Comparison of ENCODE assay signal across 9 mouse cellular contexts in the genomic region with DNA sequence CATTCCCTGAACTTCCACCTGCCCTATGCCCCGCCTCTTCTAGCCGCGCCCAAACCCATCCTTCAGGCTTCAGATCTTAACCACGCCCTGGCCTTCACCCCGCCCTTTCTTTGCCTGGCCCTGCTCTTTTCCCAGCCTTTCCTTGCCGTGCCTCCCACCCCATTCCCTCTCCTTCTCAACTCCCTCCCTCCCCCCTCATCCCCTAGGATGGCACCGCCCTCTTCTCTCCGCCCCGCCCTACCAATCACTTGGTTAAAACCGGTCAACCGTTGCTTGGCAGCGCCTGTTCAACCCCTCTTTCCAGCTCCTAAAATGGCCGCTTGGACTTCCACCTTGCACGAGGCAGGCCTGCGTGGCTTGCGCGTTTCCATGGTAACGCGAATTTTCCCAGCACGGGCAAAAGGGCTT. TPM values are rescaled to one million over a fixed set of nuclear protein-coding genes. Genes with fewer than 3 reads are reported as not detected.
DNase-seq lines count a peak whose midpoint lies in the region; ATAC-seq and TF ChIP-seq lines count a peak whose summit lies in the region.
"Had no signal": no experiment of that assay in that cellular context is flagged by ENCODE, and none has a peak within 500 bp of the region (broad histone marks: within the 10 kb centered on the region; RNA-seq: fewer than 3 reads in every experiment).

A gene (minus strand): TSS at position 361 of the 408 bp plus-strand sequence.

- 13% methylated on average over 20 of the region's 20 CpGs for WGBS in kidney, adult 2 months
- WGBS in embryonic facial prominence, embryonic 15.5 days = 3% methylated on average over 20 of the region's 20 CpGs
- 2% methylated on average over 20 of the region's 20 CpGs for WGBS in neural tube, embryonic 11.5 days

- no peak within 1 kb of the TSS for H3K9ac ChIP-seq in embryonic facial prominence, embryonic 15.5 days
- no peak within 1 kb of the TSS for H3K9ac ChIP-seq in neural tube, embryonic 11.5 days (ENCODE audit: low read length)

- H3K27me3 ChIP-seq in kidney, adult 2 months (replicated peaks; ENCODE audit: control insufficient read depth, insufficient read depth, low read length) = no peaks in the 10 kb centered on the region
- no peaks in the 10 kb centered on the region for H3K27me3 ChIP-seq in embryonic facial prominence, embryonic 15.5 days
- H3K27me3 ChIP-seq in neural tube, embryonic 11.5 days (ENCODE audit: control insufficient read depth, insufficient read depth, low read length) = peaks cover 7% of the 10 kb centered on the region
- H3K27me3 ChIP-seq: Patski had no signal

- ATAC-seq in embryonic facial prominence, embryonic 15.5 days (ENCODE audit: insufficient number of reproducible peaks, low FRiP score, low TSS enrichment, low read depth) = peak; percentile 36
- ATAC-seq in neural tube, embryonic 11.5 days (ENCODE audit: insufficient read depth, low FRiP score, low TSS enrichment) = peak; percentile 74; the same call in 1 of the 2 replicates
- ATAC-seq: Patski had no signal

- no peaks in the 10 kb centered on the region for H3K4me1 ChIP-seq in kidney, adult 2 months (ENCODE audit: control insufficient read depth, insufficient read depth, low read length)
- peaks cover 18% of the 10 kb centered on the region for H3K4me1 ChIP-seq in embryonic facial prominence, embryonic 15.5 days
- no peaks in the 10 kb centered on the region for H3K4me1 ChIP-seq in neural tube, embryonic 11.5 days (ENCODE audit: control insufficient read depth, insufficient read depth, low read length)

- H3K27ac ChIP-seq in kidney, adult 2 months (ENCODE audit: insufficient read depth, low read depth, low read length) = no peak within 1 kb of the TSS
- no peak within 1 kb of the TSS for H3K27ac ChIP-seq in embryonic facial prominence, embryonic 15.5 days (replicated peaks)
- no peak within 1 kb of the TSS for H3K27ac ChIP-seq in neural tube, embryonic 11.5 days (ENCODE audit: low read depth, low read length)

- no peaks in the 10 kb centered on the region for H3K36me3 ChIP-seq in kidney, adult 2 months (ENCODE audit: control insufficient read depth, insufficient read depth, low read length)
- H3K36me3 ChIP-seq in embryonic facial prominence, embryonic 15.5 days = no peaks in the 10 kb centered on the region
- no peaks in the 10 kb centered on the region for H3K36me3 ChIP-seq in neural tube, embryonic 11.5 days (ENCODE audit: control insufficient read depth, insufficient read depth, low read length)

- no peak for TF ChIP-seq POLR2A in kidney, adult 2 months (IDR thresholded peaks at IDR 0.05; ENCODE audit: low read depth, low read length)

- DNase-seq in kidney, adult 2 months = peak; percentile 67
- no peak for DNase-seq in kidney, postnatal 14 days
- DNase-seq in kidney, postnatal 4 days = peak; percentile 62 to 78
- DNase-seq in neural tube, embryonic 11.5 days (ENCODE audit: low spot score) = peak; percentile 79
- DNase-seq in urinary bladder, postnatal 4 days (ENCODE audit: low spot score in 2 of 2) = no peak
- DNase-seq in Muller cell, postnatal 12 days (ENCODE audit: inconsistent ontology term) = no peak
- DNase-seq in spleen, postnatal 10 days (ENCODE audit: low spot score in 2 of 2) = no peak

- no peak within 1 kb of the TSS for H3K4me3 ChIP-seq in kidney, adult 2 months (ENCODE audit: insufficient read depth, low read depth, low read length)
- H3K4me3 ChIP-seq in embryonic facial prominence, embryonic 15.5 days (replicated peaks) = peak within 1 kb of the TSS; percentile 13; the same call in 1 of the 2 replicates
- H3K4me3 ChIP-seq in neural tube, embryonic 11.5 days (ENCODE audit: low read depth, low read length) = peak within 1 kb of the TSS; percentile 4; the same call in 1 of the 2 replicates

- H3K9me3 ChIP-seq in embryonic facial prominence, embryonic 15.5 days (replicated peaks) = no peaks in the 10 kb centered on the region
- H3K9me3 ChIP-seq in neural tube, embryonic 11.5 days (ENCODE audit: control insufficient read depth, low read length) = no peaks in the 10 kb centered on the region

- peak within 1 kb of the TSS; percentile 44 for H3K4me2 ChIP-seq in embryonic facial prominence, embryonic 15.5 days (replicated peaks)
- H3K4me2 ChIP-seq in neural tube, embryonic 11.5 days (ENCODE audit: low read depth) = peak within 1 kb of the TSS; percentile 26

- no peak for TF ChIP-seq CTCF in kidney, adult 2 months (conservative IDR thresholded peaks at IDR 0.05; ENCODE audit: insufficient read depth, insufficient read length, low read depth, low read length)

RNA-seq across cellular contexts. Expression of the gene that starts here (rescaled TPM):
- polyA plus RNA-seq in kidney, adult 2 months (2012; rRNA removed) = 0.86 and 1.1 TPM in 2 replicates
- 1.1 and 1.3 TPM in 2 replicates for polyA plus RNA-seq in embryonic facial prominence, embryonic 15.5 days (2015; fragmentation: Nextera tagmentation; extraction: Ambion mirVana)
- 0.56 and 1.0 TPM in 2 replicates for polyA plus RNA-seq in neural tube, embryonic 11.5 days (2014; fragmentation: Nextera tagmentation; extraction: Ambion mirVana)
- polyA plus RNA-seq: Patski had no signal

Comparison
In these comparisons a context has a peak if more than half of its experiments do, and no peak if none do; other contexts are left out.
1. DNase-seq: peak in kidney, adult 2 months (single experiment), kidney, postnatal 4 days (2 of 2) and neural tube, embryonic 11.5 days (single experiment); none in kidney, postnatal 14 days (single experiment), urinary bladder, postnatal 4 days (0 of 2), Muller cell, postnatal 12 days (single experiment) and spleen, postnatal 10 days (0 of 2).